Mouse (Mus musculus) ovary, postnatal 36 days (tissue): ENCODE results near the gene Tnk1.
A peak's percentile ranks its signal among the peaks of the same experiment; 100 is the strongest.

Experiments
- DNase-seq: peaks from one replicate; pipeline ENCODE4 v3.0.0; 2022; ENCODE audit warnings: low spot score, mixed read lengths

The Tnk1 gene

GRCm38 (mm10) chr11:69803328-69803727, 55.2 kb downstream of the Tnk1 start:
- DNase-seq, result no peak

GRCm38 (mm10) chr11:69802648-69803105, 55.9 kb downstream of the Tnk1 start:
- DNase-seq, result peak; percentile 88

- no peak for DNase-seq
Measured at GRCm38 (mm10) chr11:69801379-69801977, 57.1 kb downstream of the Tnk1 start, which contains the start of gene Fgf11. Gene Fgf11, minus strand, starts transcription at chr11:69801857.
